Mouse (Mus musculus) heart, embryonic 10.5 days (tissue): ENCODE data around the gene Defb42. TPM values are rescaled to one million over a fixed set of nuclear protein-coding genes. Genes with fewer than 3 reads are reported as not detected.

Source experiments
- DNase-seq: peaks from one replicate; pipeline ENCODE4 v3.0.0-alpha.2; 2017; ENCODE audit warnings: low spot score
- H3K27ac ChIP-seq: fragments of 300-500 bp; sonication (generic); 2 replicates; pipeline ENCODE4 v1.5.1; 2016; ENCODE audit warnings: mild to moderate bottlenecking
- H3K27me3 ChIP-seq: fragments of 300-500 bp; sonication (generic); 2 replicates; pipeline ENCODE4 v1.6.1; 2016; ENCODE audit warnings: mild to moderate bottlenecking; ENCODE audit not compliant: poor library complexity, insufficient read depth, severe bottlenecking
- H3K36me3 ChIP-seq: fragments of 300-500 bp; sonication (generic); 2 replicates; pipeline ENCODE4 v1.6.1; 2016; ENCODE audit warnings: mild to moderate bottlenecking, moderate library complexity
- H3K4me1 ChIP-seq: fragments of 300-500 bp; sonication (generic); 2 replicates; pipeline ENCODE4 v1.6.1; 2016; ENCODE audit warnings: mild to moderate bottlenecking
- H3K4me3 ChIP-seq: fragments of 300-500 bp; sonication (generic); 2 replicates; pipeline ENCODE4 v1.5.1; 2016; ENCODE audit warnings: mild to moderate bottlenecking, moderate library complexity
- H3K9me3 ChIP-seq: fragments of 300-500 bp; sonication (generic); 2 replicates; pipeline ENCODE4 v1.6.1; 2016; ENCODE audit warnings: mild to moderate bottlenecking, moderate library complexity
- WGBS: fragments of 180-500 bp; shearing (Covaris S2); methylation state at CpG from one replicate; pipeline ENCODE4 v1.1.7; 2016; 5-methylcytosine and 5-hydroxymethylcytosine counted together
- polyA plus RNA-seq: library from polyadenylated mRNA; unstranded; fragments of >200 nt; fragmentation: Nextera tagmentation; extraction: Ambion mirVana; gene quantifications from 2 replicates; pipeline ENCODE4 v1.2.1, GENCODE M21; 2016

Gene Defb42
- polyA plus RNA-seq: 3.7 and 5.8 TPM in 2 replicates

- no peak for DNase-seq
- Histone ChIP-seq H3K4me1 (0 out of 2 replicates have a peak, but pooled peaks cover 3% of the 10 kb centered on the region), H3K4me3 (no peak within 1 kb of the TSS), H3K36me3 (no peaks in the 10 kb centered on the region), H3K27me3 (no peaks in the 10 kb centered on the region), H3K9me3 (no peaks in the 10 kb centered on the region), H3K27ac (no peak within 1 kb of the TSS)
- WGBS: 73% methylated on average over 3 of the region's 3 CpGs
These were observed at the start of gene Defb42 for GRCm38 (mm10) chr14:63046691-63047090. TSS of gene Defb42 (plus strand) at chr14:63046991.

- Histone ChIP-seq H3K27ac (no peak within 1 kb of the TSS), H3K27me3 (peaks cover 3% of the 10 kb centered on the region; the same call in 1 of the 2 replicates), H3K4me3 (no peak within 1 kb of the TSS), H3K4me1 (0 out of 2 replicates have a peak, but pooled peaks cover 4% of the 10 kb centered on the region), H3K36me3 (no peaks in the 10 kb centered on the region), H3K9me3 (no peaks in the 10 kb centered on the region)
- no peak for DNase-seq
- WGBS: 80% methylated on average over 8 of the region's 8 CpGs
These were observed 49.0 kb upstream of the Defb42 start, which contains the start of gene Defb47 for GRCm38 (mm10) chr14:62997777-62998176. TSS of gene Defb47 (plus strand) at chr14:62998077.

GRCm38 (mm10) chr14:62998977-62999376, 47.8 kb upstream of the Defb42 start:
- H3K4me3 ChIP-seq: no peak overlapping the region
- H3K36me3 ChIP-seq: no peaks in the 10 kb centered on the region
- peaks cover 3% of the 10 kb centered on the region; the same call in 1 of the 2 replicates for H3K27me3 ChIP-seq
- H3K4me1 ChIP-seq: no peaks in the 10 kb centered on the region
- 90% methylated on average over 4 of the region's 4 CpGs for WGBS
- H3K27ac ChIP-seq: no peak overlapping the region
- no peaks in the 10 kb centered on the region for H3K9me3 ChIP-seq
- DNase-seq: no peak

- no peak for DNase-seq
- Histone ChIP-seq H3K4me1 (no peaks in the 10 kb centered on the region), H3K27ac (no peak overlapping the region), H3K9me3 (no peaks in the 10 kb centered on the region), H3K36me3 (no peaks in the 10 kb centered on the region), H3K27me3 (peaks cover 3% of the 10 kb centered on the region; the same call in 1 of the 2 replicates), H3K4me3 (no peak overlapping the region)
- 70% methylated on average over 2 of the region's 2 CpGs for WGBS
These were observed 44.2 kb upstream of the Defb42 start for GRCm38 (mm10) chr14:63002588-63002987.

GRCm38 (mm10) chr14:63011471-63011870, 35.3 kb upstream of the Defb42 start, which contains the start of gene Defb43:
TSS of gene Defb43 (plus strand) at chr14:63011771.
- peaks cover 9% of the 10 kb centered on the region; the same call in 1 of the 2 replicates for H3K27me3 ChIP-seq
- WGBS: 93% methylated on average over 5 of the region's 5 CpGs
- H3K9me3 ChIP-seq: no peaks in the 10 kb centered on the region
- H3K27ac ChIP-seq: no peak within 1 kb of the TSS
- DNase-seq: no peak
- H3K4me3 ChIP-seq: no peak within 1 kb of the TSS
- no peaks in the 10 kb centered on the region for H3K36me3 ChIP-seq
- no peaks in the 10 kb centered on the region for H3K4me1 ChIP-seq

- no peaks in the 10 kb centered on the region for H3K36me3 ChIP-seq
- H3K27ac ChIP-seq: no peak overlapping the region
- H3K4me3 ChIP-seq: no peak overlapping the region
- no peaks in the 10 kb centered on the region for H3K9me3 ChIP-seq
- no peak for DNase-seq
- H3K4me1 ChIP-seq: no peaks in the 10 kb centered on the region
- WGBS: 81% methylated on average over 4 of the region's 4 CpGs
- H3K27me3 ChIP-seq: peaks cover 18% of the 10 kb centered on the region
These were observed 33.7 kb upstream of the Defb42 start for GRCm38 (mm10) chr14:63013082-63013481.

- DNase-seq: no peak
- Histone ChIP-seq H3K36me3 (no peaks in the 10 kb centered on the region), H3K4me1 (peaks cover 4% of the 10 kb centered on the region), H3K27me3 (peaks cover 15% of the 10 kb centered on the region), H3K27ac (no peak overlapping the region), H3K9me3 (no peaks in the 10 kb centered on the region), H3K4me3 (no peak overlapping the region)
- 74% methylated on average over 4 of the region's 4 CpGs for WGBS
These were observed 32.1 kb upstream of the Defb42 start for GRCm38 (mm10) chr14:63014667-63015066.

GRCm38 (mm10) chr14:63020524-63021156, 26.2 kb upstream of the Defb42 start:
- no peaks in the 10 kb centered on the region for H3K36me3 ChIP-seq
- no peaks in the 10 kb centered on the region for H3K9me3 ChIP-seq
- no peak for DNase-seq
- H3K27ac ChIP-seq: no peak overlapping the region
- peaks cover 25% of the 10 kb centered on the region for H3K27me3 ChIP-seq
- H3K4me3 ChIP-seq: no peak overlapping the region
- 43% methylated on average over 6 of the region's 6 CpGs for WGBS
- H3K4me1 ChIP-seq: peaks cover 20% of the 10 kb centered on the region

GRCm38 (mm10) chr14:63049910-63050370, 3.1 kb downstream of the Defb42 start, which contains the start of gene Defb30:
TSS of gene Defb30 (minus strand) at chr14:63049960.
- 80% methylated on average over 13 of the region's 14 CpGs for WGBS
- DNase-seq: no peak
- Histone ChIP-seq H3K9me3 (no peaks in the 10 kb centered on the region), H3K27ac (no peak within 1 kb of the TSS), H3K4me1 (peaks cover 16% of the 10 kb centered on the region), H3K4me3 (no peak within 1 kb of the TSS), H3K27me3 (no peaks in the 10 kb centered on the region), H3K36me3 (no peaks in the 10 kb centered on the region)

GRCm38 (mm10) chr14:63050769-63051168, 4.0 kb downstream of the Defb42 start:
- Histone ChIP-seq H3K27ac (no peak overlapping the region), H3K4me3 (no peak overlapping the region), H3K36me3 (no peaks in the 10 kb centered on the region), H3K27me3 (no peaks in the 10 kb centered on the region), H3K9me3 (no peaks in the 10 kb centered on the region), H3K4me1 (peaks cover 24% of the 10 kb centered on the region)
- peak; percentile 88 for DNase-seq
- 35% methylated on average over 5 of the region's 5 CpGs for WGBS

- 9% methylated on average over 6 of the region's 6 CpGs for WGBS
- DNase-seq: peak; percentile 97
- H3K4me1 ChIP-seq: peaks cover 40% of the 10 kb centered on the region
- H3K9me3 ChIP-seq: no peaks in the 10 kb centered on the region
- H3K36me3 ChIP-seq: no peaks in the 10 kb centered on the region
- peak overlapping the region; percentile 86 for H3K27ac ChIP-seq
- peak overlapping the region; percentile 16; the same call in 1 of the 2 replicates for H3K4me3 ChIP-seq
- H3K27me3 ChIP-seq: no peaks in the 10 kb centered on the region
These were observed 7.9 kb downstream of the Defb42 start for GRCm38 (mm10) chr14:63054729-63055128.

- H3K27me3 ChIP-seq: no peaks in the 10 kb centered on the region
- H3K27ac ChIP-seq: peak overlapping the region; percentile 86
- no peak overlapping the region for H3K4me3 ChIP-seq
- no peaks in the 10 kb centered on the region for H3K36me3 ChIP-seq
- no peak for DNase-seq
- peaks cover 65% of the 10 kb centered on the region for H3K4me1 ChIP-seq
- WGBS: 53% methylated on average over 10 of the region's 10 CpGs
- H3K9me3 ChIP-seq: no peaks in the 10 kb centered on the region
These were observed 13.6 kb downstream of the Defb42 start for GRCm38 (mm10) chr14:63060361-63060760.

GRCm38 (mm10) chr14:63062184-63062583, 15.4 kb downstream of the Defb42 start:
- Histone ChIP-seq H3K27ac (peak overlapping the region; percentile 86), H3K27me3 (no peaks in the 10 kb centered on the region), H3K36me3 (no peaks in the 10 kb centered on the region), H3K9me3 (no peaks in the 10 kb centered on the region), H3K4me3 (no peak overlapping the region), H3K4me1 (peaks cover 69% of the 10 kb centered on the region)
- peak; percentile 95 for DNase-seq
- whole genome bisulfite sequencing: 12% methylated on average over 2 of the region's 2 CpGs
